Mouse (Mus musculus): Measurements from ENCODE around the gene Golm1.

DNA sequence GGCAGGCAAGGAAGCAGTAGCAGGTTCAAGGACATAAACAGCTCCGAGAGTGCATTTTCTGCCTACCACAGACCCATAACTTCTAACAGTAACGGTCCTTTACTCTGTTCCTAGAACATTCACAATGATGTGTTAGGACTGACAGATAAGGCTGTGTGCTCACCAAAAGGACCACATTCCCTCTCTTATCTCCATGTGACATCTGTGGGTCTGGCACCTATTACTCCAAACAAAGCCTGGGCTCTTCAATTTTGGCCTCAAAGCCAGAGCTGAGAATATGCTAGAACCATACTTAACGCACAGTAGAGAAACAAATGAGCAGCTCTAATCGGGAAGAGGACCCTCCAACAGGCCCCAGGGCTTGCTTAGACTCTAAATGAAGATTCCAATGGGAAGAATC lies 4.3 kb upstream of the Golm1 start:
- TF ChIP-seq CTCF (IDR thresholded peaks at IDR 0.05; ENCODE audit: control insufficient read depth, insufficient read depth, insufficient replicate concordance, low read depth, low read length) (no peak), POLR2A (IDR thresholded peaks at IDR 0.05; ENCODE audit: control insufficient read depth, low read depth, low read length) (no peak)
